Mouse (Mus musculus): ENCODE measurements around the gene Olfr1160.

- TF ChIP-seq CTCF (IDR thresholded peaks at IDR 0.05): no peak
- no peak for TF ChIP-seq EP300 (IDR thresholded peaks at IDR 0.05)
Measured at GRCm38 (mm10) chr2:88051029-88051428, 43.0 kb upstream of the Olfr1160 start, which contains the start of gene Olfr1162.
